Mouse (Mus musculus): ENCODE measurements at regions not wholly inside any gene's neighbourhood (a gene's known extent, or its start where the extent isn't known, plus 50 kb on each side); places are given as distances from the start of the nearest gene placed in this dataset.

DNA sequence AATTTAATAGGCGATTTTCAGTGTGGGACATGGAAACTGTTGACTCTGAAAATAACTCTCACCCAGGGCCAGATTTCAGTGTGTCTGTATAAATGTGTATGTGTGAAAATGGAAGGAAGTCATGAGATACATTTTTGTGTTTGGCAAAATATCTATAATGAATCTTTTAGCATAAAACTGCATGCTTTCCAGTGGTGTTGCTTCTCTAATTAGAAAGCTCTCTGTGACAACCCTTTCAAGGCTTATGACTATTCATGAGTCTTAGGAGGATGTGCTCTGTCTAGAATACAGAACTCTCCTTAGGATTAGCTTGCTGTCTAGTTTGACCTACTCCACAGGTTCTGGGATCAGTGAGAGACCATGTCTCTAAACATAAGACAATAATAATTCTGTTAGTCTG lies 474.2 kb downstream of the 1810013L24Rik start:
- TF ChIP-seq UBTF (IDR thresholded peaks at IDR 0.05; ENCODE audit: low read depth, low read length): no peak
- no peak for TF ChIP-seq HCFC1 (IDR thresholded peaks at IDR 0.05; ENCODE audit: low read depth, low read length)

All from CH12.LX (cell line).